Mouse (Mus musculus): ENCODE measurements around the gene Elavl2.
A peak's percentile ranks its signal among the peaks of the same experiment; 100 is the strongest.

The Elavl2 gene

GRCm38 (mm10) chr4:91334177-91334576 lies 66.4 kb downstream of the Elavl2 start:
- no peak for DNase-seq (ENCODE audit: low read depth, low spot score)

DNA sequence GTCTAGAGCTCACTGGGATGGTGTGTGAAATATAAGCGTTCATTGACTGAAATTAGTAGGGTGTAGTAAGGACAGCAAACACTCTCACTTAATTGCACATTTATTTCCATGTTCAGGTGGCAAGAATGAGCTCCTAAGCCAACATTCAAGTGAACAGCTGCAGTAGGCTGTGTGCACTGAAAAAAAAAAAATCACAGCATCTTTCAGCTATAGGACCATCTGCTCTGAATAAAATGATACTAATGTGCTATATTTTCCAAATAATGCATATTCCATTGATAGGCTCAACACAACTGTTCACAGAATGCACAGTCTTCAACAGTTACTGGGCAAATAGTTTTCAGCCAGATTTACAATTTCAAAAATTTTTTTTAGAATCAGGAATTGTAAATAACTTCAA lies 89.8 kb downstream of the Elavl2 start:
- DNase-seq (ENCODE audit: low read depth, low spot score), result no peak

DNA sequence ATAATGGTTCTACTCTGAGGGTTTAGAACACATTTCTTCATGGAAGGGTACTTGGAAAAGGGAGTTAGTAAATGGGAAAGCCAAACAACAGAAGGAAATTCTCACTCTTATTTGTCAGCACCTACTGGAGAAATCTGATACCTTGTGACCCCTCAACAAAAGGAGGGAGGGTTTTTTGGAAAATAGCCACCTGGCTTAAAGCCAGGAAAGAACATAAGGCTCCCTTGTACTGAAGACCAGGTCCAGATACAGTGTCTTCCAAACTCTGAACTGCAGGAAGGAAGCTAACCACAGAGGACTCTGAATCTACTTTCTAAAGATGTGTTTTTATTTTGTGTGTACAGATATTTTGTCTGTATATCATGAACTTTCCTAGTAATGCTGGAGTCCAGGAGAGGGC lies 102.9 kb downstream of the Elavl2 start:
- DNase-seq (ENCODE audit: low read depth, low spot score), result no peak

DNA sequence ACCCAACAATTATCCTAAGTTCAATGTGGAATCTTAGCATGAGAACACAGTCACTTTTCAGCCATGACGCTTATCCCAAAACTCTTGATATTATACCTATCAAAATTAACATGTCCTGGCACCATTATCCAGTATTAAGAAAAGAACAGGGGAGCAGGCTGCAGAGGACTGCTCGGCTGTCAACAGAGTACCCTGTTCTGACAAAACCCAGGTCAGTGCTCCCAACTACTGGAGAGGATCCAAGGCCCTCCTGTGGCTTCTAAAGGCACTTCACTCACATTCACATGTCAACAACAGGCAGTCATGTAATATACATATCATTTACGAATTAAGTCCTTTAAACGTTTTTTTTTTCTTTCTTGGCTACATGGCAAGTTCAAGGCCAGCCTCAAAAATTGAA lies 105.3 kb downstream of the Elavl2 start:
- DNase-seq (ENCODE audit: low read depth, low spot score), result no peak

- DNase-seq (ENCODE audit: low read depth, low spot score), result peak; percentile 76
These were observed 109.1 kb downstream of the Elavl2 start for GRCm38 (mm10) chr4:91291526-91291925.

DNA sequence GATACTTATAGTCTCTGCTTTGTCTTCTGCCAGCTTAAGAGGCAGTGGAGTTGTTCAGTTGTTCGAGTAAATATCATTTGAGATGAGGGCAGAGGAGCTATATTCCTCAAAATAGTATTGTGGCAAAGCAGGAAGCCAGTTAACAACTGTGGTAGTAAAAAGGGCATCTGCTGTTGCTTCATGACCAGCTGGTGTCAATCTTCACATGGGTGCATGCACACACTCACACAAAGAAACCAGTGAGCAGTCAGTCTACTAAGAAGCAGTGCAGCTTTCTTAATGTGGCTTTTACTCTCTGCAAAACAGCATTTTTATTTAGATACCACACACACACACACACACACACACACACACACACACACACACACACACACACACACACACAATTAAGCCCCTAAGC lies 110.2 kb downstream of the Elavl2 start:
- DNase-seq (ENCODE audit: low read depth, low spot score), result no peak

- no peak for DNase-seq (ENCODE audit: low read depth, low spot score)
These were observed 111.4 kb downstream of the Elavl2 start for GRCm38 (mm10) chr4:91289151-91289550.

GRCm38 (mm10) chr4:91268390-91268789 lies 132.2 kb downstream of the Elavl2 start:
- DNase-seq (ENCODE audit: low read depth, low spot score), result peak; percentile 35

GRCm38 (mm10) chr4:91263733-91264440 lies 136.7 kb downstream of the Elavl2 start:
- DNase-seq (ENCODE audit: low read depth, low spot score), result peak; percentile 36

GRCm38 (mm10) chr4:91262839-91263238 lies 137.7 kb downstream of the Elavl2 start:
- DNase-seq (ENCODE audit: low read depth, low spot score), result peak; percentile 43

DNA sequence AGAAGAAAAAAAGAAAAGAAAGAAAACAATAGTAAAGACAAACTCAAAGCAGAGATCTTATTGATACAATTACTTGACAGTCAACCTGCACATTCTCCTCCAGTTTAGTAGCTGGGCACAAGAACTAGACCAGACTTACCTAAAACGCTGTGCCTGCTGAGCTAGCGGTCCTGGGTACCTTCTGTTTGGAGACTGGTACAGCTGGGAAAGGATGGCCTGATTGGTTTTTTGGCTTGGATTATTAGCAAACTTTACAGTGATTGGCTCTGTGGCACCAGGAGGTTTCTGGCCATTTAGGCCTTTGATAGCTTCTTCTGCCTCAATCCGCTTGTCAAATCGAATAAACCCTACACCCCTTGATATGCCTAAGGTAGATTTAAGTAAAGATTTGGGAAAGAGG lies 140.0 kb downstream of the Elavl2 start:
- peak; percentile 74 for DNase-seq (ENCODE audit: low read depth, low spot score)

GRCm38 (mm10) chr4:91248650-91249049 lies 151.9 kb downstream of the Elavl2 start:
- no peak for DNase-seq (ENCODE audit: low read depth, low spot score)

GRCm38 (mm10) chr4:91245136-91245535 lies 155.4 kb downstream of the Elavl2 start:
- DNase-seq (ENCODE audit: low read depth, low spot score), result peak; percentile 20

DNA sequence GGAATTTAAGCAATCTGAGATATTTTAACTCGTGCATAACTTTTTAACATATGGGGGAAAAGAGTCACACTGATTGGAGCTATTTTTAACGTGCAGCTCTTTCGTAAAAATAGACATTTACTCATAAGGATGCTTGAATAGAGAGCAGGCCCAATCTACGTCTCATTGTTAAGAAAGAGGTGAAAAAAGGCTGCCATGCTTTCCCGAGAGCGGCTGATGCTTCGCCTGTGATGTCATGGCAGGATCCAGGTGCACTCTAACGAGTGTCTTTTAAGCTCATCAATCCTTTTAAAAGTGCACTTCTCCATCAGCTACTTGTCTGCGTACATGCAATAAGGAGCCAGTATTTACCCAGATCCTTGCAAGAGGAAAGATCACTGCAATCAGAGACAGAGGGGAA lies 156.0 kb downstream of the Elavl2 start:
- peak; percentile 59 for DNase-seq (ENCODE audit: low read depth, low spot score)

DNA sequence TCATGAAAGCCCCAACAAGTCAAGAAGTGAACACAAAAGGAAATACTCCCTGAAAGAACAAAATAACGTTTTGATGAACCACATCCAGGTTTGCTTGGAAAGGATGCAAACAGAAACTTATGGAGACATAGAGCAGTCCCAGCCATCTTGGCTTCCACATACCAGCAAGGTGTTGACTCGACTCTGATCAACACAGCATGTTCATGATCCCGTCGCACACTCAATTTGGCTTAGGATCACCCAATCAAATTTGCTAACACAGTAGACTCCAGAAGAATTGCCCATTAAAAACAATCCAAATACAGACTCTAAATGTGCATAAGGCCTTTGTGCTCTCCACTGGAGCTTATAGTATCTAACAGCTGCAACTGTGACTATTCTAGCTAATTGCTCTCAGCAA lies 156.7 kb downstream of the Elavl2 start:
- peak; percentile 17 for DNase-seq (ENCODE audit: low read depth, low spot score)

DNA sequence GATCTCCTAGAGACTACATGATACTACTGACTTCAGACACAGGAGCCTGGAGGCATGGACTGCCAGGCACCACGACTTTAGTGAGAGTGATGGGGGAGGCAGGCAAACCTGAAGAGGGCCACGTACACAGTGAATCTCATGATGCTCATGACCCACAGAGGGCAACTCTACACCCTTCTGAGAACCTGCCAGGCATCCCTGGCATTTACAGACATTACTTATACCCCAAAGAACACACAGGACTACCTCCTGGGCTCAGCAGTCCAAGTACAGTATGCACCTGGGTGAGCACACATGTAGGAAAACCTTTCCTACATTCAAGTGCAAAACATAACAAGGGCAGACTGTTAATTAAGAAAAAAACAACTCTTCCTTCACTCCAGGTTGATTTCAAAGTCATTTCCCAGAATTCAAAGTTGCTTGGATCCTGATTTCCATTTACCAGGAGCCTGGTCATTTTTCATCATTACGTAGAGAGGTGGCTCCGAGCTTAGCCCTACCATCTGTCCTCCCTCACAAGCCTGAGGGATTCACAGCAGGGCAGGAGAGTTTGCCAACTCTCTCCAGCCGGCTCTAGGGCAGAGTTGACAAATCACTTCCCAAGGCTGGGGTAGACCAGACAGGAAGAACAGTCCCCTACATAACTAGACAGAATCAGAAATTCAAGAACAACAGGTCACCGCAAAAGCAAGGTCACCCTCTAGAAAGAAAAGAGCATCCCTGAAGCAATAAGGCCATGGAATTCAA lies 161.7 kb downstream of the Elavl2 start:
- DNase-seq (ENCODE audit: low read depth, low spot score), result peak; percentile 97

DNA sequence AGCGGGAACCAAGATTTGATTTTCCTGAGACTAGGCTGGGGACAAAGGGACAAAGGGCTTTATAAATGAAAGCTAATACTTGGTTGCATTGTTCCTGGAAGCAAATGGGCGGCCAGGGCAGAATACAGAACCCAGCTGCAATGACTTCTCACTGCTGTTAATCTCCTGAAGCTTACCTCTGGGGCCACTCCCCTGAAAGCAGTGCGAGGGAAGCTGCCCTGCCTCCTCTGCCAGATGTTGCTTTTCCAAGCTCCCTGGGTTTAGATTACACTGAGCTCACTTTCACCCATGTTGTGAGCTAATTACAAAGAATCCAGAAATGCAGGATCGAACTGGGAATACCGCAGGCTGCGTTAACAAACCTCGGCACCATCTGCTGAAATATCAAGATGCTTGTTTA lies 163.6 kb downstream of the Elavl2 start:
- DNase-seq (ENCODE audit: low read depth, low spot score), result peak; percentile 25

DNA sequence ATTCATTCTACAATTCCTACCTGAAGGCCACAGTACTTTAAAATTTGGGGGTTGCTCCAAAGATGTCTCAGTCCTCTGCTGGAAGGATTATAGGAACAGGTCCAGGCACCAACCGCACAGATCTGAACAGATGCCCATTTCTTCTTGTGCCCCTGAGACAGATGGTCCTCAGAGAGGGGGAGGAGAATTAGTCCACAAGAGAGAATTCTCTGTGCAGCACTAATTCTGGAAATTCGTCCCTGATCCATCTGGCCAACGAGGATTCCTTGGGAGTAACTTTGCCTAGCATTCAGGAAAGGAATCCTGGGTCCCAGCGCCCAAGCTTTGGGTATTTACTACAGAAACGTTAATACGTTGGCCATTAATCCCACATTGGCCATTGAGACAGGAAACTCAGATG lies 165.6 kb downstream of the Elavl2 start:
- peak; percentile 97 for DNase-seq (ENCODE audit: low read depth, low spot score)

- peak; percentile 56 for DNase-seq (ENCODE audit: low read depth, low spot score)
These were observed 167.0 kb downstream of the Elavl2 start for GRCm38 (mm10) chr4:91233599-91233998.

- DNase-seq (ENCODE audit: low read depth, low spot score), result no peak
These were observed 170.1 kb downstream of the Elavl2 start for GRCm38 (mm10) chr4:91230439-91230863.

- peak; percentile 54 for DNase-seq (ENCODE audit: low read depth, low spot score)
These were observed 172.2 kb downstream of the Elavl2 start for GRCm38 (mm10) chr4:91228341-91228740.

- DNase-seq (ENCODE audit: low read depth, low spot score), result no peak
These were observed 176.8 kb downstream of the Elavl2 start for GRCm38 (mm10) chr4:91223811-91224210.

DNA sequence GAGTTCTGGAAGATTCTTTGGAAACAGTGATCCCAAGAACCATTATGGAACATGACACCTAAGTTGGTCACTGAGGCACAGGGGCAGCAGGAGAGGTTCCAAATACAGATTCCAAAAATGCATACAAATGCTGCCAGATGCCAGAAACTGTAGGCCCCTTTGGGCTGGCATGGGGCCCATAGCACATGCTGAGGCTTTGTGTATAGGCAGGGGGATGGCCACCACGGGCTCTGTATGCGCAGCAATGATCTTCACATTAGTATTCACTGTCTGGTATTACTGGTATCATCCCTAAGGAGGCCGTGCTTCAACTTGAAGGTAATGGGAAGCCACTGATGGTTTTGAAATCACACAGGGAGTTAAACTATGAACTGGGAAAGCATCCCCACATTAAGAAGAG lies 181.3 kb downstream of the Elavl2 start:
- DNase-seq (ENCODE audit: low read depth, low spot score), result no peak
